ENCODE assay signal across 20 mouse cellular contexts in the genomic region with DNA sequence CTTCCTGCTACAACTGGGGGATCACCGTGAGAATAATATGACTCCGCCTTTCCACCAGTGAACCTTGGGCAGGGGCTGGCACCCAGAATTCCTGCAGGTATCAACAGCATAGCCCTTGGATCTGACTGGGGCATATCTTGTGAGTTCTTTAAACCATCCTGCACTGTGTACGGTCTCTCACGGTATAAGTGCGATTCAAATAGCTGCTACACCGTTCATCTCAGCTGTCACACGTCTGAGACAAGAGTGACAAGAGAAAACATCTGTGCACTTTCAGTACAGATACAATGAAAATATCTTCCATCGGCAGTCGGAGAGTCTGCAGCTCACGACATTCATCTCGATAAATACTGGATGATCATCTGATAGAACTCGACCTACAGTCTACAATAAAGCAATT.
DNase-seq lines count a peak whose midpoint lies in the region; ATAC-seq and TF ChIP-seq lines count a peak whose summit lies in the region.
"Had no signal": no experiment of that assay in that cellular context is flagged by ENCODE, and none has a peak within 500 bp of the region (broad histone marks: within the 10 kb centered on the region; RNA-seq: fewer than 3 reads in every experiment).

No protein-coding gene starts in this region.

- TF ChIP-seq CTCF in forebrain, postnatal 0 days (IDR thresholded peaks at IDR 0.05; ENCODE audit: low read depth), result no peak
- no peak for TF ChIP-seq CTCF in brain, embryonic 14.5 days (IDR thresholded peaks at IDR 0.05; ENCODE audit: borderline replicate concordance, extremely low read depth, insufficient read depth, insufficient read length)

- no peaks in the 10 kb centered on the region for H3K9me3 ChIP-seq in forebrain, embryonic 14.5 days (replicated peaks; ENCODE audit: control insufficient read depth, low read length)
- H3K9me3 ChIP-seq in forebrain, embryonic 11.5 days (ENCODE audit: control insufficient read depth, low read length), result no peaks in the 10 kb centered on the region
- no peaks in the 10 kb centered on the region for H3K9me3 ChIP-seq in forebrain, postnatal 0 days (ENCODE audit: low read length)
- no peaks in the 10 kb centered on the region for H3K9me3 ChIP-seq in forebrain, embryonic 15.5 days
- H3K9me3 ChIP-seq: embryonic facial prominence, embryonic 13.5 days; embryonic facial prominence, embryonic 15.5 days had no signal

- H3K27me3 ChIP-seq in forebrain, embryonic 14.5 days (replicated peaks; ENCODE audit: control insufficient read depth, insufficient read depth, low read length), result no peaks in the 10 kb centered on the region
- H3K27me3 ChIP-seq in forebrain, embryonic 11.5 days (ENCODE audit: control insufficient read depth, insufficient read depth, low read length), result no peaks in the 10 kb centered on the region
- H3K27me3 ChIP-seq in forebrain, postnatal 0 days (ENCODE audit: insufficient read depth, low read length), result no peaks in the 10 kb centered on the region
- H3K27me3 ChIP-seq in forebrain, embryonic 15.5 days, result no peaks in the 10 kb centered on the region
- H3K27me3 ChIP-seq: embryonic facial prominence, embryonic 13.5 days; embryonic facial prominence, embryonic 15.5 days had no signal

- no peak overlapping the region for H3K9ac ChIP-seq in forebrain, embryonic 14.5 days (ENCODE audit: low read length)
- H3K9ac ChIP-seq in forebrain, embryonic 11.5 days (ENCODE audit: low read length), result no peak overlapping the region
- H3K9ac ChIP-seq in forebrain, postnatal 0 days, result no peak overlapping the region
- H3K9ac ChIP-seq in forebrain, embryonic 15.5 days (replicated peaks), result no peak overlapping the region
- H3K9ac ChIP-seq: embryonic facial prominence, embryonic 13.5 days; embryonic facial prominence, embryonic 15.5 days had no signal

- WGBS in forebrain, embryonic 14.5 days, result 55% methylated on average over 12 of the region's 12 CpGs
- WGBS in forebrain, embryonic 11.5 days, result 80% methylated on average over 12 of the region's 12 CpGs
- 52% methylated on average over 12 of the region's 12 CpGs for WGBS in forebrain, postnatal 0 days
- whole genome bisulfite sequencing in forebrain, embryonic 15.5 days, result 54% methylated on average over 12 of the region's 12 CpGs

- DNase-seq in forebrain, embryonic 14.5 days (ENCODE audit: low spot score), result peak; percentile 7
- DNase-seq in forebrain, embryonic 11.5 days (ENCODE audit: low spot score), result no peak
- DNase-seq in forebrain, postnatal 0 days, result no peak
- peak; percentile 40 for DNase-seq in brain, embryonic 14.5 days (ENCODE audit: low read depth)
- DNase-seq in urinary bladder, postnatal 36 days (ENCODE audit: low spot score in 2 of 2), result no peak
- DNase-seq: adrenal gland, adult 2 months; adrenal gland, postnatal 10 days; adrenal gland, postnatal 25 days; cerebellum, adult 11 months; cerebellum, adult 18-20 months; cerebellum, adult 8-10 months; cerebellum, adult 9-11 months; cerebellum, postnatal 14 days; cerebellum, postnatal 36 days; embryo, embryonic 11 days had no signal

- no peaks in the 10 kb centered on the region for H3K36me3 ChIP-seq in forebrain, embryonic 14.5 days (ENCODE audit: control insufficient read depth, insufficient read depth, low read length)
- H3K36me3 ChIP-seq in forebrain, embryonic 11.5 days (ENCODE audit: control insufficient read depth, insufficient read depth, low read length), result no peaks in the 10 kb centered on the region; the same call in 1 of the 2 replicates
- H3K36me3 ChIP-seq in forebrain, postnatal 0 days (ENCODE audit: insufficient read depth), result no peaks in the 10 kb centered on the region
- H3K36me3 ChIP-seq in forebrain, embryonic 15.5 days, result no peaks in the 10 kb centered on the region

- TF ChIP-seq POLR2A in brain, embryonic 14.5 days (IDR thresholded peaks at IDR 0.05; ENCODE audit: borderline replicate concordance, extremely low read depth, insufficient read depth, insufficient read length, poor library complexity, severe bottlenecking), result no peak

- no peak overlapping the region for H3K27ac ChIP-seq in forebrain, embryonic 14.5 days (ENCODE audit: low read depth, low read length)
- no peak overlapping the region for H3K27ac ChIP-seq in forebrain, embryonic 11.5 days (ENCODE audit: low read depth, low read length)
- no peak overlapping the region for H3K27ac ChIP-seq in forebrain, postnatal 0 days (ENCODE audit: low read depth, low read length)
- H3K27ac ChIP-seq in forebrain, embryonic 15.5 days (replicated peaks), result no peak overlapping the region
- peak overlapping the region; percentile 15 for H3K27ac ChIP-seq in brown adipose tissue, adult 24 weeks (replicated peaks; ENCODE audit: low read depth, low read length)
- H3K27ac ChIP-seq: embryonic facial prominence, embryonic 13.5 days; embryonic facial prominence, embryonic 15.5 days had no signal

- no peak overlapping the region for H3K4me2 ChIP-seq in forebrain, embryonic 14.5 days (ENCODE audit: low read length)
- H3K4me2 ChIP-seq in forebrain, embryonic 11.5 days (ENCODE audit: low read depth, low read length, severe bottlenecking), result no peak overlapping the region
- H3K4me2 ChIP-seq in forebrain, postnatal 0 days (ENCODE audit: low read depth), result no peak overlapping the region
- H3K4me2 ChIP-seq in forebrain, embryonic 15.5 days (replicated peaks), result no peak overlapping the region
- H3K4me2 ChIP-seq: embryonic facial prominence, embryonic 13.5 days; embryonic facial prominence, embryonic 15.5 days had no signal

- H3K4me3 ChIP-seq in forebrain, embryonic 14.5 days (ENCODE audit: low read depth, low read length), result no peak overlapping the region
- H3K4me3 ChIP-seq in forebrain, embryonic 11.5 days (ENCODE audit: low read depth, low read length), result no peak overlapping the region
- H3K4me3 ChIP-seq in forebrain, postnatal 0 days (ENCODE audit: low read depth, low read length), result no peak overlapping the region
- no peak overlapping the region for H3K4me3 ChIP-seq in forebrain, embryonic 15.5 days
- no peak overlapping the region for H3K4me3 ChIP-seq in brown adipose tissue, adult 24 weeks (ENCODE audit: insufficient read depth, low read depth, low read length)
- H3K4me3 ChIP-seq: embryonic facial prominence, embryonic 13.5 days; embryonic facial prominence, embryonic 15.5 days; erythroblast, embryonic 14.5 days had no signal

- H3K4me1 ChIP-seq in forebrain, embryonic 14.5 days (ENCODE audit: control insufficient read depth, insufficient read depth, low read length), result 0 out of 2 replicates have a peak, but pooled peaks cover 2% of the 10 kb centered on the region
- H3K4me1 ChIP-seq in forebrain, embryonic 11.5 days (replicated peaks; ENCODE audit: control insufficient read depth, insufficient read depth, low read length), result no peaks in the 10 kb centered on the region
- H3K4me1 ChIP-seq in forebrain, postnatal 0 days (ENCODE audit: insufficient read depth), result no peaks in the 10 kb centered on the region
- H3K4me1 ChIP-seq in forebrain, embryonic 15.5 days, result no peaks in the 10 kb centered on the region
- peaks cover 8% of the 10 kb centered on the region; the same call in 1 of the 2 replicates for H3K4me1 ChIP-seq in brown adipose tissue, adult 24 weeks (ENCODE audit: control insufficient read depth, insufficient read depth, insufficient read length, low read length)
- H3K4me1 ChIP-seq: embryonic facial prominence, embryonic 13.5 days; embryonic facial prominence, embryonic 15.5 days had no signal

- ATAC-seq in forebrain, embryonic 14.5 days, result peak; percentile 40
- ATAC-seq in forebrain, embryonic 11.5 days (replicated peaks; ENCODE audit: low FRiP score), result no peak
- peak; percentile 67 for ATAC-seq in forebrain, postnatal 0 days
- ATAC-seq in forebrain, embryonic 15.5 days (replicated peaks), result no peak; the same call in 1 of the 2 replicates

Comparison
In these comparisons a context has a peak if more than half of its experiments do, and no peak if none do; other contexts are left out.
1. ATAC-seq: peak in forebrain, embryonic 14.5 days (single experiment) and forebrain, postnatal 0 days (single experiment); none in forebrain, embryonic 11.5 days (single experiment) and forebrain, embryonic 15.5 days (single experiment).
2. DNase-seq: peak in forebrain, embryonic 14.5 days (single experiment) and brain, embryonic 14.5 days (single experiment); none in forebrain, embryonic 11.5 days (single experiment), forebrain, postnatal 0 days (single experiment) and urinary bladder, postnatal 36 days (0 of 2).